Mouse (Mus musculus) midbrain, embryonic 15.5 days (tissue): ENCODE results near the gene Bud23. TPM values are rescaled to one million over a fixed set of nuclear protein-coding genes. Genes with fewer than 3 reads are reported as not detected.

ENCODE experiments used
- ATAC-seq: fragments of 200-750 bp; cut with Nextera tagmentation; replicated peaks from 2 replicates; pipeline ENCODE4 v1.8.0; 2017; ENCODE audit warnings: moderate TSS enrichment
- H3K27ac ChIP-seq: fragments of 300-500 bp; sonication (generic); 2 replicates; pipeline ENCODE4 v1.5.1; 2015; ENCODE audit warnings: mild to moderate bottlenecking, inconsistent platforms
- H3K27me3 ChIP-seq: fragments of 300-500 bp; sonication (generic); replicated peaks from 2 replicates; pipeline ENCODE4 v1.6.1; 2015; ENCODE audit warnings: inconsistent platforms
- H3K36me3 ChIP-seq: fragments of 300-500 bp; sonication (generic); replicated peaks from 2 replicates; pipeline ENCODE4 v1.6.1; 2015; ENCODE audit warnings: inconsistent platforms
- H3K4me1 ChIP-seq: fragments of 300-500 bp; sonication (generic); 2 replicates; pipeline ENCODE4 v1.6.1; 2015; ENCODE audit warnings: inconsistent platforms
- H3K4me2 ChIP-seq: fragments of 300-500 bp; sonication (generic); 2 replicates; pipeline ENCODE4 v1.6.1; 2015; ENCODE audit warnings: inconsistent platforms, mild to moderate bottlenecking, moderate library complexity
- H3K4me3 ChIP-seq: fragments of 300-500 bp; sonication (generic); 2 replicates; pipeline ENCODE4 v1.5.1; 2015; ENCODE audit warnings: mild to moderate bottlenecking, inconsistent platforms
- H3K9ac ChIP-seq: fragments of 300-500 bp; sonication (generic); 2 replicates; pipeline ENCODE4 v1.6.1; 2015; ENCODE audit warnings: mild to moderate bottlenecking, inconsistent platforms
- H3K9me3 ChIP-seq: fragments of 300-500 bp; sonication (generic); 2 replicates; pipeline ENCODE4 v1.6.1; 2016; ENCODE audit warnings: inconsistent platforms
- WGBS: fragments of 180-500 bp; shearing (Covaris S2); methylation state at CpG from one replicate; pipeline ENCODE4 v1.1.7; 2015; ENCODE audit warnings: mixed read lengths; 5-methylcytosine and 5-hydroxymethylcytosine counted together
- polyA plus RNA-seq: library from polyadenylated mRNA; unstranded; fragments of >200 nt; fragmentation: Nextera tagmentation; extraction: Ambion mirVana; gene quantifications from 2 replicates; pipeline ENCODE4 v1.2.1, GENCODE M21; 2015

The Bud23 gene
- polyA plus RNA-seq, 1 experiment from 2014 or later = 78.1 TPM

- Histone ChIP-seq H3K4me1 (peaks cover 16% of the 10 kb centered on the region), H3K9me3 (no peaks in the 10 kb centered on the region), H3K4me2 (no peak overlapping the region), H3K9ac (no peak overlapping the region), H3K27me3 (no peaks in the 10 kb centered on the region), H3K4me3 (no peak overlapping the region), H3K36me3 (no peaks in the 10 kb centered on the region; the same call in 1 of the 2 replicates), H3K27ac (no peak overlapping the region)
- WGBS = 90% methylated on average over 2 of the region's 2 CpGs
- no peak for ATAC-seq
These were observed 14.8 kb upstream of the Bud23 start for GRCm38 (mm10) chr5:135079578-135079977.

GRCm38 (mm10) chr5:135078482-135078810 is 13.7 kb upstream of the Bud23 start:
- Histone ChIP-seq H3K27ac (peak overlapping the region; percentile 95), H3K36me3 (no peaks in the 10 kb centered on the region; the same call in 1 of the 2 replicates), H3K9ac (peak overlapping the region; percentile 100), H3K4me3 (peak overlapping the region; percentile 100), H3K27me3 (no peaks in the 10 kb centered on the region), H3K4me1 (peaks cover 22% of the 10 kb centered on the region), H3K9me3 (no peaks in the 10 kb centered on the region), H3K4me2 (peak overlapping the region; percentile 67)
- 2% methylated on average over 11 of the region's 11 CpGs for WGBS
- peak; percentile 45; the same call in 1 of the 2 replicates for ATAC-seq

- Histone ChIP-seq H3K27ac (peak within 1 kb of the TSS; percentile 95), H3K36me3 (peaks cover 2% of the 10 kb centered on the region; the same call in 1 of the 2 replicates), H3K9ac (peak within 1 kb of the TSS; percentile 100), H3K4me1 (peaks cover 24% of the 10 kb centered on the region), H3K27me3 (no peaks in the 10 kb centered on the region), H3K4me2 (peak within 1 kb of the TSS; percentile 67), H3K9me3 (no peaks in the 10 kb centered on the region), H3K4me3 (peak within 1 kb of the TSS; percentile 100)
- WGBS = under 1% methylated on average over 70 of the region's 83 CpGs
- ATAC-seq = peak; percentile 84
These were observed 13.1 kb upstream of the Bud23 start, which contains the start of gene Vps37d for GRCm38 (mm10) chr5:135077564-135078481. Vps37d (minus strand) TSS chr5:135078266.

GRCm38 (mm10) chr5:135076931-135077505 is 12.3 kb upstream of the Bud23 start:
- Histone ChIP-seq H3K9ac (peak overlapping the region; percentile 100), H3K27ac (peak overlapping the region; percentile 95), H3K4me1 (peaks cover 24% of the 10 kb centered on the region), H3K4me2 (peak overlapping the region; percentile 67), H3K36me3 (peaks cover 8% of the 10 kb centered on the region; the same call in 1 of the 2 replicates), H3K4me3 (peak overlapping the region; percentile 100), H3K9me3 (no peaks in the 10 kb centered on the region), H3K27me3 (no peaks in the 10 kb centered on the region)
- 11% methylated on average over 14 of the region's 14 CpGs for WGBS
- peak; percentile 53 for ATAC-seq

GRCm38 (mm10) chr5:135076368-135076767 is 11.6 kb upstream of the Bud23 start:
- H3K4me3 ChIP-seq = peak overlapping the region; percentile 100
- 91% methylated on average over 14 of the region's 14 CpGs for WGBS
- H3K9me3 ChIP-seq = no peaks in the 10 kb centered on the region
- H3K4me1 ChIP-seq = peaks cover 24% of the 10 kb centered on the region
- H3K9ac ChIP-seq = peak overlapping the region; percentile 100
- ATAC-seq = no peak
- peak overlapping the region; percentile 67 for H3K4me2 ChIP-seq
- H3K27ac ChIP-seq = peak overlapping the region; percentile 95; the same call in 1 of the 2 replicates
- H3K27me3 ChIP-seq = no peaks in the 10 kb centered on the region
- H3K36me3 ChIP-seq = peaks cover 8% of the 10 kb centered on the region; the same call in 1 of the 2 replicates

GRCm38 (mm10) chr5:135075655-135076054 is 10.9 kb upstream of the Bud23 start:
- H3K36me3 ChIP-seq = peaks cover 8% of the 10 kb centered on the region; the same call in 1 of the 2 replicates
- WGBS = 72% methylated on average over 4 of the region's 4 CpGs

GRCm38 (mm10) chr5:135073349-135074150 is 8.8 kb upstream of the Bud23 start:
- ATAC-seq = no peak
- H3K4me2 ChIP-seq = no peak overlapping the region

More at GRCm38 (mm10) chr5:135075655-135076054, 10.9 kb upstream of the Bud23 start:
- Histone ChIP-seq H3K4me3 (no peak overlapping the region), H3K9ac (no peak overlapping the region), H3K4me1 (peaks cover 24% of the 10 kb centered on the region), H3K27me3 (no peaks in the 10 kb centered on the region), H3K4me2 (0 out of 2 replicates have a peak overlapping the region, but pooled peaks have one; percentile 67), H3K9me3 (no peaks in the 10 kb centered on the region), H3K27ac (no peak overlapping the region)
- ATAC-seq = no peak

GRCm38 (mm10) chr5:135072720-135073119 is 8.0 kb upstream of the Bud23 start:
- WGBS = 73% methylated on average over 6 of the region's 6 CpGs
- no peaks in the 10 kb centered on the region for H3K9me3 ChIP-seq
- peaks cover 20% of the 10 kb centered on the region for H3K4me1 ChIP-seq
- H3K4me3 ChIP-seq = no peak overlapping the region
- no peaks in the 10 kb centered on the region for H3K27me3 ChIP-seq
- no peak overlapping the region for H3K9ac ChIP-seq
- no peak overlapping the region for H3K4me2 ChIP-seq
- ATAC-seq = no peak
- H3K27ac ChIP-seq = no peak overlapping the region
- peaks cover 8% of the 10 kb centered on the region; the same call in 1 of the 2 replicates for H3K36me3 ChIP-seq

More at GRCm38 (mm10) chr5:135073349-135074150, 8.8 kb upstream of the Bud23 start:
- H3K9me3 ChIP-seq = no peaks in the 10 kb centered on the region
- H3K27me3 ChIP-seq = no peaks in the 10 kb centered on the region
- no peak overlapping the region for H3K4me3 ChIP-seq
- peaks cover 8% of the 10 kb centered on the region; the same call in 1 of the 2 replicates for H3K36me3 ChIP-seq
- peaks cover 22% of the 10 kb centered on the region for H3K4me1 ChIP-seq
- WGBS = 29% methylated on average over 24 of the region's 26 CpGs
- no peak overlapping the region for H3K27ac ChIP-seq
- H3K9ac ChIP-seq = no peak overlapping the region

GRCm38 (mm10) chr5:135072061-135072460 is 7.3 kb upstream of the Bud23 start:
- peaks cover 8% of the 10 kb centered on the region; the same call in 1 of the 2 replicates for H3K36me3 ChIP-seq
- H3K27ac ChIP-seq = no peak overlapping the region
- H3K4me2 ChIP-seq = no peak overlapping the region
- ATAC-seq = no peak
- 90% methylated on average over 2 of the region's 2 CpGs for WGBS
- H3K27me3 ChIP-seq = no peaks in the 10 kb centered on the region
- no peaks in the 10 kb centered on the region for H3K9me3 ChIP-seq
- no peak overlapping the region for H3K4me3 ChIP-seq
- H3K4me1 ChIP-seq = peaks cover 20% of the 10 kb centered on the region
- no peak overlapping the region for H3K9ac ChIP-seq

GRCm38 (mm10) chr5:135070448-135070847 is 5.7 kb upstream of the Bud23 start:
- H3K27ac ChIP-seq = no peak overlapping the region
- H3K4me3 ChIP-seq = no peak overlapping the region
- WGBS = 96% methylated on average over 3 of the region's 3 CpGs
- no peak for ATAC-seq
- H3K9me3 ChIP-seq = no peaks in the 10 kb centered on the region
- H3K4me2 ChIP-seq = no peak overlapping the region
- no peak overlapping the region for H3K9ac ChIP-seq
- H3K4me1 ChIP-seq = peaks cover 15% of the 10 kb centered on the region
- no peaks in the 10 kb centered on the region for H3K27me3 ChIP-seq
- H3K36me3 ChIP-seq = peaks cover 8% of the 10 kb centered on the region

GRCm38 (mm10) chr5:135066008-135066407 is 1.2 kb upstream of the Bud23 start:
- 95% methylated on average over 3 of the region's 3 CpGs for WGBS
- Histone ChIP-seq H3K4me1 (peaks cover 27% of the 10 kb centered on the region), H3K36me3 (peaks cover 3% of the 10 kb centered on the region), H3K9ac (no peak overlapping the region), H3K4me3 (no peak overlapping the region), H3K4me2 (0 out of 2 replicates have a peak overlapping the region, but pooled peaks have one; percentile 79), H3K9me3 (no peaks in the 10 kb centered on the region), H3K27me3 (no peaks in the 10 kb centered on the region), H3K27ac (no peak overlapping the region)
- ATAC-seq = no peak
